Mouse (Mus musculus) heart, postnatal 0 days (tissue): ENCODE measurements around the gene Trim59. TPM values are rescaled to one million over a fixed set of nuclear protein-coding genes. Genes with fewer than 3 reads are reported as not detected.
A peak's percentile ranks its signal among the peaks of the same experiment; 100 is the strongest.

Experiments used
- ATAC-seq: fragments of 200-750 bp; cut with Nextera tagmentation; 2 replicates; pipeline ENCODE4 v1.8.0; 2017; ENCODE audit warnings: low read depth, moderate number of reproducible peaks, moderate library complexity; ENCODE audit not compliant: insufficient read depth
- DNase-seq: peaks from one replicate; pipeline ENCODE4 v3.0.0-alpha.2; 2016; ENCODE audit warnings: low spot score
- H3K27ac ChIP-seq: fragments of 300-500 bp; sonication (generic); 2 replicates; pipeline ENCODE4 v1.5.1; 2014; ENCODE audit warnings: low read depth, mild to moderate bottlenecking
- H3K27me3 ChIP-seq: fragments of 300-500 bp; sonication (generic); 2 replicates; pipeline ENCODE4 v1.6.1; 2014; ENCODE audit warnings: low read length, mixed read lengths; ENCODE audit not compliant: control insufficient read depth, insufficient read depth
- H3K36me3 ChIP-seq: fragments of 300-500 bp; sonication (generic); replicated peaks from 2 replicates; pipeline ENCODE4 v1.6.1; 2014; ENCODE audit warnings: low read length, mixed read lengths; ENCODE audit not compliant: control insufficient read depth, insufficient read depth
- H3K4me1 ChIP-seq: fragments of 300-500 bp; sonication (generic); 2 replicates; pipeline ENCODE4 v1.6.1; 2014; ENCODE audit warnings: antibody characterized with exemption; ENCODE audit not compliant: control insufficient read depth, insufficient read depth
- H3K4me2 ChIP-seq: fragments of 300-500 bp; sonication (generic); 2 replicates; pipeline ENCODE4 v1.6.1; 2014; ENCODE audit warnings: low read depth, mild to moderate bottlenecking, low read length, moderate library complexity
- H3K4me3 ChIP-seq: fragments of 300-500 bp; sonication (generic); 2 replicates; pipeline ENCODE4 v1.5.1; 2014; ENCODE audit warnings: low read depth, low read length
- H3K9ac ChIP-seq: fragments of 300-500 bp; sonication (generic); replicated peaks from 2 replicates; pipeline ENCODE4 v1.6.1; 2014; ENCODE audit warnings: low read depth, low read length, mixed read lengths
- H3K9me3 ChIP-seq: fragments of 300-500 bp; sonication (generic); replicated peaks from 2 replicates; pipeline ENCODE4 v1.6.1; 2016; ENCODE audit warnings: low read length; ENCODE audit not compliant: control insufficient read depth
- CTCF ChIP-seq: IDR thresholded peaks from 2 replicates; pipeline ENCODE4 v1.5.1; 2016; ENCODE audit warnings: antibody characterized with exemption, control low read depth, low read depth
- EP300 ChIP-seq: IDR thresholded peaks from 2 replicates; pipeline ENCODE4 v1.6.1; 2016; ENCODE audit warnings: antibody characterized with exemption, low read depth
- WGBS: fragments of 180-500 bp; shearing (Covaris S2); extraction: QIAGEN DNeasy Blood & Tissue Kit; methylation state at CpG from one replicate; pipeline ENCODE4 v1.1.7; 2014; 5-methylcytosine and 5-hydroxymethylcytosine counted together
- microRNA counts: library from miRNA; unstranded; fragments of <30 nt; microRNA quantifications from one replicate; lab custom pipeline; 2015
- microRNA-seq: library from miRNA; unstranded; fragments of <30 nt; microRNA quantifications from one replicate; pipeline ENCODE4, GENCODE M21; 2016
- polyA plus RNA-seq: library from polyadenylated mRNA; unstranded; fragments of >200 nt; fragmentation: Nextera tagmentation; extraction: Ambion mirVana; gene quantifications from 2 replicates; pipeline ENCODE4 v1.2.1, GENCODE M21; 2015
- total RNA-seq: library from RNA; depleted of rRNA; stranded (reverse); fragments of >200 nt; gene quantifications from 2 replicates; pipeline ENCODE4 v1.2.3, GENCODE M21; 2014; ENCODE audit warnings: low replicate concordance; rRNA removed

Gene Trim59
- total and polyA plus RNA-seq, 2 experiments from 2014 or later = 8.6 to 22.7 TPM

GRCm38 (mm10) chr3:69005338-69006245, 39.0 kb downstream of the Trim59 start:
- ATAC-seq (peak; percentile 56), DNase-seq (peak; percentile 52)
- Histone ChIP-seq H3K36me3 (0 out of 2 replicates have a peak, but pooled peaks cover 3% of the 10 kb centered on the region), H3K9me3 (no peaks in the 10 kb centered on the region), H3K27ac (peak overlapping the region; percentile 96), H3K4me1 (peaks cover 12% of the 10 kb centered on the region), H3K4me3 (peak overlapping the region; percentile 97), H3K4me2 (peak overlapping the region; percentile 79), H3K9ac (peak overlapping the region; percentile 92), H3K27me3 (no peaks in the 10 kb centered on the region)
- TF ChIP-seq CTCF = no peak
- TF ChIP-seq EP300 = no peak
- under 1% methylated on average over 71 of the region's 72 CpGs for WGBS

DNA sequence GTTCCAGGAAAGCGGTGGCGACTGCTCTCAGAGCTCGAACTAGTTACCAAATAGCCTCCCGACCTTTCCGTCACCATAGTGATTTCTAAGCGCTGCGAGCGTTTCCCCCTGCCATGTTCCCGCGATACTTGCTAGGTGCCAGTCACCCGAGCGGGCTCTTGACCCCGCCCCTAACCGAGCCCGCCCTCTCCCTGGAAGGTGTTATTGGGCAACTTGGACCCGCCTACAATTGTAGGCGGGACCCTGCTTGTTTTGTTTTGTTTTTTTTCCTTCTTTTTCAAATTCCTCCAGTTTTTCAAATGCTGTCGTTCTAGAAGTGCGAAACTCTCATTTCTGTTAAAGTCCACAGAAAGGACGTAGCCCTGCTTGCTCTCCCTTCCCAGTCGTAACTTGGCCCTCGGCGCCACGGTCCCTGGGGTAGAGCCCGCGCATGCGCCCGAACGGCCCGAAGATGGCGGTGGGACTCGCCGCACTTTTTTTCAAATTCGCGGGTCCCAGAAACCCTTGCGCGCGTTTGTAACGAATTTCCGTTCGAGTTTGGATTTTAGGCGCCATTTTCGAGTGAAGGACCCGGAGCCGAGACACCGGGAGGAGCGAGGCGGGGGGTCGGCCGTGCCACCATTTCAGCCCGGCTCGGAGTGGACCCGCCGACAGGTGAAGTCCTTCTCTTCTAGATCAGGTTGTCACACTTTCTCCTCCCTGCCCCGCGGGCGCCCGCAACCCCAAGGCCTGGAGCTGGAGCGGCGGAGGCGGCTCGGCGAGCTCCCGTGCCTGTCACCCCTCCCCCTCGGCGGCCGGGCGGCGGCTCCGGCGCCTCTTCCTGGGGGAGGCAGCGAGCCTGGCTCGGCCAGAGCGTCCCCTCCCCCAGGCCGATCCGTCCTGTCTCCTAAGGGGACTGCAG, 39.9 kb downstream of the Trim59 start, which contains the start of the genes Ift80 and Smc4:
TSS of gene Ift80 (minus strand) at position 134 of the 901 bp plus-strand sequence.
TSS of gene Smc4 (plus strand) at position 302 of the 901 bp plus-strand sequence.
- under 1% methylated on average over 75 of the region's 76 CpGs for WGBS

GRCm38 (mm10) chr3:69004055-69004436, 40.5 kb downstream of the Trim59 start:
- peak overlapping the region; percentile 92 for H3K9ac ChIP-seq
- peaks cover 8% of the 10 kb centered on the region for H3K4me1 ChIP-seq
- H3K9me3 ChIP-seq = no peaks in the 10 kb centered on the region
- no peak for ATAC-seq
- H3K4me2 ChIP-seq = peak overlapping the region; percentile 65
- 1% methylated on average over 7 of the region's 7 CpGs for WGBS
- no peaks in the 10 kb centered on the region for H3K27me3 ChIP-seq
- TF ChIP-seq CTCF (no peak), EP300 (no peak)
- no peaks in the 10 kb centered on the region for H3K36me3 ChIP-seq
- peak overlapping the region; percentile 97 for H3K4me3 ChIP-seq
- no peak for DNase-seq
- H3K27ac ChIP-seq = peak overlapping the region; percentile 56; the same call in 1 of the 2 replicates

More for the DNA sequence above, 39.9 kb downstream of the Trim59 start, which contains the start of the genes Ift80 and Smc4:
- peak; percentile 63 for TF ChIP-seq EP300
- no peak for TF ChIP-seq CTCF
- H3K4me1 ChIP-seq = peaks cover 12% of the 10 kb centered on the region
- H3K36me3 ChIP-seq = 0 out of 2 replicates have a peak, but pooled peaks cover 3% of the 10 kb centered on the region
- DNase-seq (peak; percentile 99), ATAC-seq (peak; percentile 92)
- H3K9me3 ChIP-seq = no peaks in the 10 kb centered on the region
- H3K27me3 ChIP-seq = no peaks in the 10 kb centered on the region
- peak within 1 kb of the TSS; percentile 97 for H3K4me3 ChIP-seq
- H3K9ac ChIP-seq = peak within 1 kb of the TSS; percentile 92
- peak within 1 kb of the TSS; percentile 79 for H3K4me2 ChIP-seq
- peak within 1 kb of the TSS; percentile 96 for H3K27ac ChIP-seq

GRCm38 (mm10) chr3:69002781-69003180, 41.8 kb downstream of the Trim59 start:
- H3K9me3 ChIP-seq = no peaks in the 10 kb centered on the region
- no peak overlapping the region for H3K4me2 ChIP-seq
- ATAC-seq (no peak), DNase-seq (no peak)
- H3K36me3 ChIP-seq = no peaks in the 10 kb centered on the region
- 89% methylated on average over 4 of the region's 4 CpGs for WGBS
- peaks cover 5% of the 10 kb centered on the region for H3K4me1 ChIP-seq
- no peak overlapping the region for H3K27ac ChIP-seq
- TF ChIP-seq CTCF (no peak), EP300 (no peak)
- no peak overlapping the region for H3K4me3 ChIP-seq
- no peak overlapping the region for H3K9ac ChIP-seq
- no peaks in the 10 kb centered on the region for H3K27me3 ChIP-seq

GRCm38 (mm10) chr3:68986550-68986949, 58.0 kb downstream of the Trim59 start:
- DNase-seq (no peak), ATAC-seq (no peak)
- TF ChIP-seq EP300 (no peak), CTCF (no peak)
- Histone ChIP-seq H3K9me3 (no peaks in the 10 kb centered on the region), H3K4me2 (no peak overlapping the region), H3K9ac (no peak overlapping the region), H3K4me3 (no peak overlapping the region), H3K36me3 (peaks cover 20% of the 10 kb centered on the region), H3K4me1 (no peaks in the 10 kb centered on the region), H3K27ac (no peak overlapping the region), H3K27me3 (no peaks in the 10 kb centered on the region)
- 74% methylated on average over 2 of the region's 2 CpGs for WGBS

MicroRNA genes within 50 kb of the gene (microRNA counts, 519-probe panel; counts per million panel counts)
- 8,085 counts per million, percentile 91 among the panel's probes with 10 or more counts for microRNA mmu-miR-15b (lab: Ali Mortazavi, UCI)

Small RNAs within 50 kb of the gene (microRNA-seq; reads per million reads assigned to microRNA genes)
- gene Mir15b (983 reads per million, percentile 79 among the genes with 10 or more reads in this experiment), gene Mir16-2 (687 reads per million, percentile 77 among the genes with 10 or more reads in this experiment)

Other genes with a start within 250 kb of the Trim59 start
- 3.7 and 8.0 TPM in 2 replicates for gene 1110032F04Rik, start 175.2 kb downstream of the Trim59 start, total RNA-seq
- 2.1 and 2.5 TPM in 2 replicates for gene 1110032F04Rik, start 175.2 kb downstream of the Trim59 start, polyA plus RNA-seq
- gene Ift80, start 40.2 kb downstream of the Trim59 start, total RNA-seq = 3.2 and 13.6 TPM in 2 replicates
- gene Ift80, start 40.2 kb downstream of the Trim59 start, polyA plus RNA-seq = 2.8 and 3.0 TPM in 2 replicates
- 32.8 and 52.5 TPM in 2 replicates for gene Smc4, start 40.0 kb downstream of the Trim59 start, total RNA-seq
- gene Smc4, start 40.0 kb downstream of the Trim59 start, polyA plus RNA-seq = 77.1 and 80.2 TPM in 2 replicates
- 31.3 and 33.5 TPM in 2 replicates for gene Kpna4, start 82.4 kb upstream of the Trim59 start, total RNA-seq
- gene Kpna4, start 82.4 kb upstream of the Trim59 start, polyA plus RNA-seq = 18.6 and 20.7 TPM in 2 replicates
- gene Arl14, start 177.7 kb upstream of the Trim59 start, total RNA-seq = not detected in 2 replicates
- not detected in 2 replicates for gene Arl14, start 177.7 kb upstream of the Trim59 start, polyA plus RNA-seq